Mouse (Mus musculus) liver, embryonic 14.5 days (tissue): Measurements from ENCODE around the gene Osbpl6.

Experiments used
- CTCF ChIP-seq: IDR thresholded peaks from 2 replicates; pipeline ENCODE4 v1.5.1; 2016; ENCODE audit warnings: antibody characterized with exemption, low read depth, control low read depth
- EP300 ChIP-seq: IDR thresholded peaks from 2 replicates; pipeline ENCODE4 v1.6.1; 2016; ENCODE audit warnings: antibody characterized with exemption, low read depth

DNA sequence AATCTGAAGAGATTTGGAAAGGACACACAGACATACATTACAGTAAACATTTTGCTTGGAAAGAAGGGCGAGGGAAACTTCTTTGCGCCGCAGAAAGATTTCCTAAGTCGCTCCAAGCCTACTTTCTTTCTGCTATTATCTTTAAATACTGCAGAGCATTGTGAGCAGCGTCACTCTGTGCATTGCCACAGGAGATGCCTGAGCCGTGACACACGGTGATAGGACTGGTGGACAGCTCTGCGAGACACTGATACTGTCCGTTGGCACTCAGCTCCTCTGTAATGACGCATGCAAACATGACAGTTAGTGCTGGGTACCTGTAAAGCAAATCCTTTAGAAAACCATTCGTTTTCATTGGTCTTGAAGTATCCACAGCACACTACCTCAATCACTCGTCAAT lies 224.0 kb downstream of the Osbpl6 start:
- TF ChIP-seq CTCF: no peak
- no peak for TF ChIP-seq EP300
